Mouse (Mus musculus): ENCODE results near the gene Cmbl. TPM values are rescaled to one million over a fixed set of nuclear protein-coding genes. Genes with fewer than 3 reads are reported as not detected.

The Cmbl gene
- total and polyA plus RNA-seq, 2 experiments = 374 to 434 TPM

GRCm38 (mm10) chr15:31529103-31529502, 36.1 kb upstream of the Cmbl start:
- peaks cover 21% of the 10 kb centered on the region for H3K4me1 ChIP-seq (ENCODE audit: control insufficient read depth, insufficient read depth, low read length)
- H3K9ac ChIP-seq (ENCODE audit: low read depth, low read length) = peak overlapping the region; percentile 38

GRCm38 (mm10) chr15:31529811-31530658, 35.2 kb upstream of the Cmbl start:
- no peak for TF ChIP-seq CTCF (IDR thresholded peaks at IDR 0.05; ENCODE audit: low read depth, low read length)
- Histone ChIP-seq H3K27ac (replicated peaks; ENCODE audit: insufficient read depth, low read depth, low read length) (peak overlapping the region; percentile 99), H3K9ac (ENCODE audit: low read depth, low read length) (peak overlapping the region; percentile 100), H3K27me3 (ENCODE audit: control insufficient read depth, insufficient read depth, low read length) (no peaks in the 10 kb centered on the region), H3K4me1 (ENCODE audit: control insufficient read depth, insufficient read depth, low read length) (peaks cover 21% of the 10 kb centered on the region), H3K79me2 (ENCODE audit: control insufficient read depth, insufficient read depth, low read length) (peaks cover 28% of the 10 kb centered on the region; the same call in 1 of the 2 replicates), H3K4me3 (ENCODE audit: insufficient read depth, low read depth, low read length) (peak overlapping the region; percentile 99), H3K36me3 (ENCODE audit: control insufficient read depth, insufficient read depth, low read length) (no peaks in the 10 kb centered on the region; the same call in 1 of the 2 replicates)
- DNase-seq (ENCODE audit: extremely low read depth, low read depth, low spot score) = peak; percentile 84
- WGBS = under 1% methylated on average over 56 of the region's 56 CpGs

More at GRCm38 (mm10) chr15:31529103-31529502, 36.1 kb upstream of the Cmbl start:
- H3K27me3 ChIP-seq (ENCODE audit: control insufficient read depth, insufficient read depth, low read length) = no peaks in the 10 kb centered on the region
- DNase-seq (ENCODE audit: extremely low read depth, low read depth, low spot score) = no peak
- 10% methylated on average over 6 of the region's 6 CpGs for WGBS
- H3K27ac ChIP-seq (replicated peaks; ENCODE audit: insufficient read depth, low read depth, low read length) = peak overlapping the region; percentile 63; the same call in 1 of the 2 replicates
- peaks cover 33% of the 10 kb centered on the region for H3K79me2 ChIP-seq (ENCODE audit: control insufficient read depth, insufficient read depth, low read length)
- TF ChIP-seq POLR2A (IDR thresholded peaks at IDR 0.05; ENCODE audit: extremely low read depth, insufficient read depth, low read length) (no peak), CTCF (IDR thresholded peaks at IDR 0.05; ENCODE audit: low read depth, low read length) (no peak)
- peak overlapping the region; percentile 99 for H3K4me3 ChIP-seq (ENCODE audit: insufficient read depth, low read depth, low read length)
- no peaks in the 10 kb centered on the region; the same call in 1 of the 2 replicates for H3K36me3 ChIP-seq (ENCODE audit: control insufficient read depth, insufficient read depth, low read length)

- H3K36me3 ChIP-seq (ENCODE audit: control insufficient read depth, insufficient read depth, low read length) = no peaks in the 10 kb centered on the region; the same call in 1 of the 2 replicates
- 1% methylated on average over 109 of the region's 132 CpGs for WGBS
- DNase-seq (ENCODE audit: extremely low read depth, low read depth, low spot score) = peak; percentile 51
- no peak for TF ChIP-seq CTCF (IDR thresholded peaks at IDR 0.05; ENCODE audit: low read depth, low read length)
- TF ChIP-seq POLR2A (IDR thresholded peaks at IDR 0.05; ENCODE audit: extremely low read depth, insufficient read depth, low read length) = peak; percentile 54; the same call in 1 of the 2 replicates
- peaks cover 24% of the 10 kb centered on the region; the same call in 1 of the 2 replicates for H3K79me2 ChIP-seq (ENCODE audit: control insufficient read depth, insufficient read depth, low read length)
- no peaks in the 10 kb centered on the region for H3K27me3 ChIP-seq (ENCODE audit: control insufficient read depth, insufficient read depth, low read length)
- H3K27ac ChIP-seq (replicated peaks; ENCODE audit: insufficient read depth, low read depth, low read length) = peak within 1 kb of the TSS; percentile 99
- peaks cover 19% of the 10 kb centered on the region for H3K4me1 ChIP-seq (ENCODE audit: control insufficient read depth, insufficient read depth, low read length)
- H3K9ac ChIP-seq (ENCODE audit: low read depth, low read length) = peak within 1 kb of the TSS; percentile 100
- peak within 1 kb of the TSS; percentile 99 for H3K4me3 ChIP-seq (ENCODE audit: insufficient read depth, low read depth, low read length)
Measured at GRCm38 (mm10) chr15:31530659-31531445, 34.3 kb upstream of the Cmbl start, which contains the start of gene March6. TSS of gene March6 (minus strand) at chr15:31531053.

GRCm38 (mm10) chr15:31531446-31532330, 33.5 kb upstream of the Cmbl start:
- peaks cover 15% of the 10 kb centered on the region for H3K4me1 ChIP-seq (ENCODE audit: control insufficient read depth, insufficient read depth, low read length)
- H3K9ac ChIP-seq (ENCODE audit: low read depth, low read length) = peak overlapping the region; percentile 88
- DNase-seq (ENCODE audit: extremely low read depth, low read depth, low spot score) = peak; percentile 37
- H3K4me3 ChIP-seq (ENCODE audit: insufficient read depth, low read depth, low read length) = peak overlapping the region; percentile 99
- WGBS = 19% methylated on average over 16 of the region's 16 CpGs
- H3K36me3 ChIP-seq (ENCODE audit: control insufficient read depth, insufficient read depth, low read length) = no peaks in the 10 kb centered on the region; the same call in 1 of the 2 replicates
- H3K79me2 ChIP-seq (ENCODE audit: control insufficient read depth, insufficient read depth, low read length) = peaks cover 22% of the 10 kb centered on the region; the same call in 1 of the 2 replicates
- TF ChIP-seq CTCF (IDR thresholded peaks at IDR 0.05; ENCODE audit: low read depth, low read length) (no peak), POLR2A (IDR thresholded peaks at IDR 0.05; ENCODE audit: extremely low read depth, insufficient read depth, low read length) (no peak)
- peak overlapping the region; percentile 79 for H3K27ac ChIP-seq (replicated peaks; ENCODE audit: insufficient read depth, low read depth, low read length)
- no peaks in the 10 kb centered on the region for H3K27me3 ChIP-seq (ENCODE audit: control insufficient read depth, insufficient read depth, low read length)
